Mouse (Mus musculus) midbrain, embryonic 13.5 days (tissue): ENCODE measurements around the gene Tjp3. TPM values are rescaled to one million over a fixed set of nuclear protein-coding genes. Genes with fewer than 3 reads are reported as not detected.

Source experiments
- ATAC-seq: fragments of 200-750 bp; cut with Nextera tagmentation; 2 replicates; pipeline ENCODE4 v1.8.0; 2017; ENCODE audit warnings: mild to moderate bottlenecking, moderate TSS enrichment, moderate library complexity
- H3K27ac ChIP-seq: fragments of 300-500 bp; sonication (generic); 2 replicates; pipeline ENCODE4 v1.5.1; 2015; ENCODE audit warnings: inconsistent platforms, mild to moderate bottlenecking, moderate library complexity
- H3K27me3 ChIP-seq: fragments of 300-500 bp; sonication (generic); 2 replicates; pipeline ENCODE4 v1.6.1; 2015; ENCODE audit warnings: mild to moderate bottlenecking, inconsistent platforms
- H3K36me3 ChIP-seq: fragments of 300-500 bp; sonication (generic); 2 replicates; pipeline ENCODE4 v1.6.1; 2015; ENCODE audit warnings: mild to moderate bottlenecking, inconsistent platforms
- H3K4me1 ChIP-seq: fragments of 300-500 bp; sonication (generic); replicated peaks from 2 replicates; pipeline ENCODE4 v1.6.1; 2015; ENCODE audit warnings: inconsistent platforms
- H3K4me2 ChIP-seq: fragments of 300-500 bp; sonication (generic); replicated peaks from 2 replicates; pipeline ENCODE4 v1.6.1; 2015; ENCODE audit warnings: moderate library complexity, mild to moderate bottlenecking, inconsistent platforms
- H3K4me3 ChIP-seq: fragments of 300-500 bp; sonication (generic); replicated peaks from 2 replicates; pipeline ENCODE4 v1.5.1; 2015; ENCODE audit warnings: mild to moderate bottlenecking, inconsistent platforms
- H3K9ac ChIP-seq: fragments of 300-500 bp; sonication (generic); replicated peaks from 2 replicates; pipeline ENCODE4 v1.6.1; 2015; ENCODE audit warnings: mild to moderate bottlenecking, inconsistent platforms
- H3K9me3 ChIP-seq: fragments of 300-500 bp; sonication (generic); 2 replicates; pipeline ENCODE4 v1.6.1; 2016; ENCODE audit warnings: mild to moderate bottlenecking, inconsistent platforms
- WGBS: fragments of 180-500 bp; shearing (Covaris S2); methylation state at CpG from one replicate; pipeline ENCODE4 v1.1.7; 2015; 5-methylcytosine and 5-hydroxymethylcytosine counted together
- polyA plus RNA-seq: library from polyadenylated mRNA; unstranded; fragments of >200 nt; fragmentation: Nextera tagmentation; extraction: Ambion mirVana; gene quantifications from 2 replicates; pipeline ENCODE4 v1.2.1, GENCODE M21; 2015

Gene Tjp3
- polyA plus RNA-seq, 1 experiment from 2014 or later: 5.5 TPM

GRCm38 (mm10) chr10:81326858-81327257 lies 35.5 kb upstream of the Tjp3 start:
- H3K4me2 ChIP-seq: no peak overlapping the region
- H3K4me3 ChIP-seq: no peak overlapping the region
- peaks cover 11% of the 10 kb centered on the region for H3K27me3 ChIP-seq
- H3K9me3 ChIP-seq: no peaks in the 10 kb centered on the region
- peaks cover 7% of the 10 kb centered on the region for H3K4me1 ChIP-seq
- 89% methylated on average over 6 of the region's 6 CpGs for WGBS
- ATAC-seq: no peak
- H3K36me3 ChIP-seq: peaks cover 60% of the 10 kb centered on the region
- no peak overlapping the region for H3K9ac ChIP-seq
- no peak overlapping the region for H3K27ac ChIP-seq

- 95% methylated on average over 18 of the region's 18 CpGs for WGBS
- no peak overlapping the region for H3K9ac ChIP-seq
Observed at GRCm38 (mm10) chr10:81325781-81326180, 34.4 kb upstream of the Tjp3 start.

DNA sequence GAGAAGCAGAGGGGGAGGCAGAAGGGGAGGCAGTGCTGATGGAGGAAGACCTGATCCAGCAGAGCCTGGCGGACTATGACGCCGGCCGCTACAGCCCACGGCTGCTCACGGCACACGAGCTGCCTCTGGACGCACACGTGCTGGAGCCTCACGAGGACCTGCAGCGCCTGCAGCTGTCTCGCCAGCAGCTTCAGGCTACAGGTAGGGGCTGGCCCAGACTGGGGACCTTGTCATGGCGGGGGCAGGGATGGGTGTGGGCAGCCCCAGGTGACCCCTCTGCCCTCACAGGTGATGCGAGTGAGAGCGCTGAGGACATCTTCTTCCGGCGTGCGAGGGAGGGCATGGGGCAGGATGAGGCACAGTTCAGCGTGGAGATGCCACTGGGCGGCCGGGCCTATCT lies 33.8 kb upstream of the Tjp3 start:
- Histone ChIP-seq H3K4me1 (peaks cover 12% of the 10 kb centered on the region), H3K36me3 (peaks cover 60% of the 10 kb centered on the region), H3K27ac (no peak overlapping the region), H3K4me2 (no peak overlapping the region), H3K27me3 (no peaks in the 10 kb centered on the region), H3K9me3 (no peaks in the 10 kb centered on the region), H3K4me3 (no peak overlapping the region), H3K9ac (no peak overlapping the region)
- no peak for ATAC-seq
- WGBS: 94% methylated on average over 21 of the region's 21 CpGs

More at GRCm38 (mm10) chr10:81325781-81326180, 34.4 kb upstream of the Tjp3 start:
- Histone ChIP-seq H3K27me3 (0 out of 2 replicates have a peak, but pooled peaks cover 6% of the 10 kb centered on the region), H3K9me3 (no peaks in the 10 kb centered on the region), H3K4me3 (no peak overlapping the region), H3K4me1 (peaks cover 12% of the 10 kb centered on the region), H3K36me3 (peaks cover 60% of the 10 kb centered on the region), H3K4me2 (no peak overlapping the region), H3K27ac (no peak overlapping the region)
- ATAC-seq: no peak

DNA sequence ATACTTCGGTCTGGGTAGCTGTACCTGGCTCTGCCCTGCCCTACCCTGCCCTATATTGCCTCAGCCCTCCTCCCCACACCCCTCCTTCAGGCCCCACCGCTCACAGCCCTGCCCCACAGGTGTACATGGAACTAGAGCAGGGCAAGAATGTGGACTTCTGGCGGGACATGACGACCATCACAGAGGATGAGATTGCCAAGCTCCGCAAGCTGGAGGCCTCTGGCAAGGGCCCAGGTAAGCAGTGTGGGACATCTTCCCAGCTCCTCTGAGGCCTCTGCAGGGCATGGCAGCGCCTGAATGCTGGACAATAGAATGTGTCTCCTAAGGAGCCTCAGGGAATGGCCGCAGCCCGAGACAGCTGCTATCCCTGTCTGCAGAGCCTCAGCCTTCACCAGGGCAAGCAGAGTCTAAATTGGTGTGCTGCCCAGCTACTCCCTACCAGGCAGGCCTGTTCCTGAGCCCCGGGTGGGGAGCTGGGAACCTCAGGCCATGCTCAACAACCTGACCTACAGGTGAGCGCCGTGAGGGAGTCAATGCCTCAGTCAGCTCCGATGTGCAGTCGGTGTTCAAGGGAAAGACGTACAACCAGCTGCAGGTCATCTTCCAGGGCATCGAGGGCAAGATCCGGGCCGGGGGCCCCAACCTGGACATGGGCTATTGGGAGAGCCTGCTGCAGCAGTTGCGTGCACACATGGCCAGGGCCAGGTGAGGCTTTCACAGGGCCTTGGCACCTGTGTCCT lies 32.6 kb upstream of the Tjp3 start:
- Histone ChIP-seq H3K4me1 (peaks cover 21% of the 10 kb centered on the region), H3K27ac (no peak overlapping the region), H3K4me2 (no peak overlapping the region), H3K9ac (no peak overlapping the region), H3K9me3 (no peaks in the 10 kb centered on the region), H3K4me3 (no peak overlapping the region), H3K27me3 (no peaks in the 10 kb centered on the region), H3K36me3 (peaks cover 60% of the 10 kb centered on the region)
- no peak for ATAC-seq
- 95% methylated on average over 18 of the region's 18 CpGs for WGBS

DNA sequence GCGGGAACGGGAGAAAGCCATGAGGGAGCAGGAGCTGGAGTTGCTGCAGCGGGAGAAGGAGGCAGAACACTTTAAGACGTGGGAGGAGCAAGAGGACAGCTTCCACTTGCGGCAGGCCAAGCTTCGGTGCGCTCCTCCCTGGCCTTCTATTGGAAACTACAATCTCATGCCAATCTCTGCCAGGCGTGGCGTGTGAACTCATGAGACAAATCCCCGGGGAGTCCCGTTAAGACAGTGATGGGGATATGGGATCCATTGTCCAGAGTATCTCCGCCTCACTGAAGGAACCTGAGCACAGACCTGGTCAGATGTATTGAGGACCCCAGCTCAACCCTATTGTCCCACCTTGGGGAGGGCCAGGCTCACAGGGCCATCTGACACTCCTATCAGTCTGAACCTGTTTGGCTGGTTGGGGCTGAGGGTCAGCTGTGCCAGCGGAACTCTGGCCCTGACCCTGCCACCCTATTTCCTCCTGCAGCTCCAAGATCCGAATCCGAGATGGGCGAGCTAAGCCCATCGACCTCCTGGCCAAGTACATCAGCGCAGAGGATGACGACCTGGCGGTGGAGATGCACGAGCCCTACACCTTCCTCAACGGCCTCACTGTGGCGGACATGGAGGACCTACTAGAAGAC lies 31.9 kb upstream of the Tjp3 start:
- no peak overlapping the region for H3K4me2 ChIP-seq
- H3K9ac ChIP-seq: no peak overlapping the region
- H3K27me3 ChIP-seq: no peaks in the 10 kb centered on the region
- H3K4me1 ChIP-seq: peaks cover 25% of the 10 kb centered on the region
- no peak overlapping the region for H3K4me3 ChIP-seq
- no peaks in the 10 kb centered on the region for H3K9me3 ChIP-seq
- no peak overlapping the region for H3K27ac ChIP-seq
- peaks cover 66% of the 10 kb centered on the region for H3K36me3 ChIP-seq
- ATAC-seq: no peak
- 94% methylated on average over 23 of the region's 23 CpGs for WGBS

GRCm38 (mm10) chr10:81322444-81322843 lies 31.1 kb upstream of the Tjp3 start:
- ATAC-seq: no peak
- Histone ChIP-seq H3K9me3 (no peaks in the 10 kb centered on the region), H3K4me1 (peaks cover 25% of the 10 kb centered on the region), H3K9ac (no peak overlapping the region; the same call in 1 of the 2 replicates), H3K27ac (no peak overlapping the region), H3K4me2 (peak overlapping the region; percentile 87; the same call in 1 of the 2 replicates), H3K27me3 (no peaks in the 10 kb centered on the region), H3K36me3 (peaks cover 66% of the 10 kb centered on the region), H3K4me3 (peak overlapping the region; percentile 96; the same call in 1 of the 2 replicates)
- 94% methylated on average over 27 of the region's 27 CpGs for WGBS

DNA sequence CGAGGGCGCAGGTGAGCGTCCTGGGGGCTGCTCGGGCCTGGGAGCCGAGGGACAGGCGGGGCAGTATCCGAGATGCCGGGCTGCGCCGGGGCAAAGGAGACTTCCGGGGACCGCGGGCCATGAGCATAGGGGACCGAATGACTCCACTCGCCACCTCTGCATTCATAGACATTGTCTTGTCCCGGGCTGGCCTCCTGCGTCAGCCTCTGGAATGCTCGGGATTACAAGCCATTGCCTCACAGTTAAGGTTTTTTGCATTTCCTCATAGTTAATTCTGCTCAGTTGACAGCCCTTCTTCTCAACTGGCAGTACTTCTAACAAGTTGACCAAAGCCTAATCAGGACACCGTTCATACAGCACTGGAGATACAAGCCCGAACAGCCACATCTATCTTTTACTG lies 30.1 kb upstream of the Tjp3 start:
- WGBS: 3% methylated on average over 20 of the region's 20 CpGs
- H3K27me3 ChIP-seq: no peaks in the 10 kb centered on the region
- H3K4me2 ChIP-seq: peak overlapping the region; percentile 87
- H3K9me3 ChIP-seq: no peaks in the 10 kb centered on the region
- peak; percentile 7 for ATAC-seq
- H3K27ac ChIP-seq: peak overlapping the region; percentile 90
- peak overlapping the region; percentile 96 for H3K4me3 ChIP-seq
- H3K36me3 ChIP-seq: peaks cover 66% of the 10 kb centered on the region
- H3K9ac ChIP-seq: peak overlapping the region; percentile 92
- H3K4me1 ChIP-seq: peaks cover 33% of the 10 kb centered on the region

DNA sequence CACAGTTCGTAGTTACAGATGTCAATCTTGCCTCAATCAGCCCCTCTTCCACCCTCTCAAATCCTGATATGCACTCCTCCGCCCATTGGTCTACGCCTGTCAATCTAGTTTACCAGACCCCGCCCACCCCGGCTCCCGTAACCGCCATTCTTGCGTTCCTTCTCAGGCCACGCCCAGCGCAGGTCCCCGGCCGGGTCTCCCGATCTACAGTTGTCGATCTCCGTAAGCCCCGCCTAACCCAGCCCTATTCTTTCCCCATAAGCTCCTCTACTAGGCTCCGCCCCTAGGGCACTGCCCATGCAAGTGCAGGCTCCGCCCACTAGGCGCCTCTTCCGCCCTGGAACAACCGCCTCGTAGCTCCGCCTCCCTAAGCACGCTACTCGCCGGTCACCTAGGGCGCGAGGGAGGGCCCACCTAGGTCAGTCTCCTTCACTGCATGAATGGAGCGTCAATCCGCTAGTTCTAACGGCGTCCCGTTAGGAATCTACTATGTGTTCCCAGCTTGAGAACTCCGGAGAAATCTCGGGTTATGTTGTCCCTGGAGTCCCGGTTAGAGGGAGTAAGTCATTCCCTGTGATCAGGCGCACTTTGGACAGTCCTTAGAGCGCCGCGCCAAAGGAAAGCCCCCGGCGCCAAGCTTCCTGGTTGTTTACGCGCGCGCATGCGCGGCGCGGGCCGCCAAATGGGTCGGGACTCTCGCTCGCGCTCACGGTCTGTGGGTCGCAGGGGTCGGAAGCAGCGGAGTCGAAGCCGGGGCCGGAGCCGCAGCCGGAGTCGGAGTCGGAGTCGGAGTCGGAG lies 29.4 kb upstream of the Tjp3 start, which contains the start of gene Cactin:
Gene Cactin, plus strand, starts transcription at position 554 of the 798 bp plus-strand sequence.
- Histone ChIP-seq H3K4me3 (peak within 1 kb of the TSS; percentile 96), H3K4me2 (peak within 1 kb of the TSS; percentile 87), H3K27me3 (no peaks in the 10 kb centered on the region), H3K9me3 (no peaks in the 10 kb centered on the region), H3K9ac (peak within 1 kb of the TSS; percentile 92), H3K27ac (peak within 1 kb of the TSS; percentile 90), H3K4me1 (peaks cover 36% of the 10 kb centered on the region), H3K36me3 (peaks cover 66% of the 10 kb centered on the region)
- under 1% methylated on average over 68 of the region's 68 CpGs for WGBS
- peak; percentile 93 for ATAC-seq

GRCm38 (mm10) chr10:81319741-81320549 lies 28.6 kb upstream of the Tjp3 start:
- peak overlapping the region; percentile 90 for H3K27ac ChIP-seq
- H3K36me3 ChIP-seq: peaks cover 66% of the 10 kb centered on the region
- no peaks in the 10 kb centered on the region for H3K27me3 ChIP-seq
- peaks cover 36% of the 10 kb centered on the region for H3K4me1 ChIP-seq
- no peaks in the 10 kb centered on the region for H3K9me3 ChIP-seq
- ATAC-seq: peak; percentile 53
- peak overlapping the region; percentile 87 for H3K4me2 ChIP-seq
- H3K4me3 ChIP-seq: peak overlapping the region; percentile 96
- WGBS: 2% methylated on average over 38 of the region's 38 CpGs
- H3K9ac ChIP-seq: peak overlapping the region; percentile 54

- H3K9ac ChIP-seq: peak overlapping the region; percentile 54
- peaks cover 66% of the 10 kb centered on the region for H3K36me3 ChIP-seq
- peaks cover 36% of the 10 kb centered on the region for H3K4me1 ChIP-seq
- 48% methylated on average over 8 of the region's 8 CpGs for WGBS
- H3K4me2 ChIP-seq: peak overlapping the region; percentile 87
- H3K27me3 ChIP-seq: no peaks in the 10 kb centered on the region
- H3K27ac ChIP-seq: peak overlapping the region; percentile 90
- no peak for ATAC-seq
- H3K4me3 ChIP-seq: peak overlapping the region; percentile 96
- H3K9me3 ChIP-seq: no peaks in the 10 kb centered on the region
Observed at GRCm38 (mm10) chr10:81319330-81319699, 27.9 kb upstream of the Tjp3 start.

- Histone ChIP-seq H3K36me3 (peaks cover 66% of the 10 kb centered on the region), H3K4me3 (0 out of 2 replicates have a peak overlapping the region, but pooled peaks have one; percentile 96), H3K4me2 (peak overlapping the region; percentile 87), H3K9me3 (no peaks in the 10 kb centered on the region), H3K27ac (no peak overlapping the region), H3K27me3 (no peaks in the 10 kb centered on the region), H3K4me1 (peaks cover 36% of the 10 kb centered on the region), H3K9ac (peak overlapping the region; percentile 54; the same call in 1 of the 2 replicates)
- ATAC-seq: no peak
- WGBS: 93% methylated on average over 13 of the region's 13 CpGs
Observed at GRCm38 (mm10) chr10:81318589-81319329, 27.4 kb upstream of the Tjp3 start.
